Mouse (Mus musculus) gastrocnemius, postnatal 10 days (tissue): ENCODE measurements around the gene Hand1. TPM values are rescaled to one million over a fixed set of nuclear protein-coding genes. Genes with fewer than 3 reads are reported as not detected.
"Not testable (repeated sequence)": the region's sequence is repeated elsewhere in the genome, so short reads cannot be mapped to it uniquely, and the experiment has no call there.

ENCODE experiments used
- DNase-seq: peaks from one replicate; pipeline ENCODE4 v3.0.0; 2021; ENCODE audit warnings: mixed read lengths
- long read RNA-seq, 2 experiments: library from polyadenylated mRNA; stranded (forward); transcript quantifications; one replicate each; pipeline ENCODE4 v2.0.0; 2021
- total RNA-seq, 2 experiments: library from RNA; stranded (reverse); gene quantifications; 2 replicates each; pipeline ENCODE4 v1.2.3; 2021

Gene Hand1
- not detected for total RNA-seq
- long read RNA-seq, experiment 1, result 0 reads
- long read RNA-seq, experiment 2, result 0 reads

DNA sequence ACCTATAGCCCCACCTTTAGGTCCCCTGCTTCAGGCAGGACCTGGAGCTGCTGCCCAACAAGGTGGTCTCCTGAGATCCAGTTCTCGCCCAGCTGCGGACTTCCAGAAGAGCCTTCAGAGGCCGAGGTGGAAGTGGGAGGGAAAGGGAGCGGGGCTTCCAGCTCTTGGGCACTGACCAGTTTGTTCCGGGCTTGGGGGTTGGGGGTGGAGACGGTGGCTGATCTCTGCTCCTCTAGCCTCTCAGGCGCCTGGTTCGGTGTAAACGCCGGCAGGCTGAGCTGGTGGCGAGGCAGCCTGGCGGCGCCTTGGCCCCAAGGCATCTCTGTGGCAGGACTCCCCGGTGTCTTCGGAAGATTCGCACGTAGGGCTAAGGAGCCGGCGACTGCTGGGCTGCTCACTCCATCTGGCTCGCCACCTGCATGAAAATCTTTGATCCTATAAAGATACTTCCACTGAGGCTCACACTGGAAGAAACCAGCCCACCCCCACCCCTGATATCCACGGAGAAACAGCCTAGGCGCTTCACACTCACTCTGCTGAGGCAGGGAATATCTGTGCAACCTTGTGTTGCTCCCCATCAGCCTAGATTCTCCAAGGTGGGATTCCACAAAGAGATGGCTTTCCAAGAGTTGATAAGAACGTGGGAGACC lies at the start of gene Hand1:
Gene Hand1, minus strand, starts transcription at position 267 of the 650 bp plus-strand sequence.
- DNase-seq, result no peak

DNA sequence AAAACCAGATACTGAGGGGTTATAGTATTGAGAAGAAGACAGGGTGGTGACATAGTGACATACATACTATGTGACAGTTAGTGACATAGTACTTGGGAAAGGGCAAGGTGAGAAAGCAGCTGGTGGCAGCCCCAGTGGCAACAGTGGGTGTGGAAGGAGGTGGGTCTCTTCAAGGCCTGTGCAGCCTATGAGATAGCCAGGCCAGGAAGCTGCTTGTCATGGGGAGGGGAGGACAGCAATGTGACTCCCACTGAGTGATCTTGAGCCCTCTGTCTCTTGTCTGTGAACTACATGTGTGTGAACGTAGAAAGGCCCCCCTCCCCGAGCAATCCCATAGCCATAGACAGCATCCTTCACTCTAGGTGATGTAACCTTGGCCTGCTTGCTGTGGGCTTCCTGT lies 43.5 kb upstream of the Hand1 start:
- no peak for DNase-seq

DNA sequence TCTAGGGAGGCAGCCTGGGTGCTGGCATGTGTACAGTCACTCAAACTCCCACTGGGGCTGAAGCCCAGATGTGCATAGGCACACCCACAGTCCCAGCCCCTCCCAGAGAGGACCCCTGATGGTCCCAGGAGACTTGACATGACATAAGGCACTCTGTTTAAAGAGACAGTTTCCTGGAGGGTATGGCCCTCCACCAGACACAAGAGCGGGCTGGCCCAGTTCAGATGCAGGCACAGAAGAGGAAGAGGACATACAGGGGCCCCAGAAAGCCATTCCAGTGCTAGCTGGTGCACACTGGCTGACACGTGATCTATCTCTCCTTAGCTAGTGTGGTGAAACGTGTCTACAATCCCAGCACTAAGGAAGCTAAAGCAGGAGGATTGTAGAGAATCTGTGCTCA lies 40.4 kb upstream of the Hand1 start:
- no peak for DNase-seq

- DNase-seq, result no peak
Observed at GRCm38 (mm10) chr11:57868753-57869460, 36.3 kb upstream of the Hand1 start.

DNA sequence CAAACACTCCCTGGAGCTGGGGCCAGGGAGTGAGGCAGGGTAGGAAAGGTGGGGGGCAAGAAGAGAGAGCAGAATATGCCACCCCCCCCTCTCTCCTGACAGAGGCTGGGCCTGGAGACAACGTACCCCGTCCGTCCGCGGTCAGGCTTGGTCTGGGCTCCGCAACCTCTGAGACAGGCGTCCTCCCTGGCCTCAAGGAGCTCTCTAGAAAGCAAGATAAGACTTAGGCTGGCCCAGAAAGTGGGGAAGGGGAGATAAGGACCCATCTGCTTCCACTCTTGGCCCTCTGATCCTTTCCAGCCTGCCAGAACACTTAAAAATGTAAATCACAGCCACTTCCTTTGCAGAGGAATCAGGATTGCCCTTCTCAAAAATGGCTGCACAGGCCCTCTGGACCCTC lies 33.8 kb upstream of the Hand1 start:
- DNase-seq, result no peak

GRCm38 (mm10) chr11:57864577-57864976 lies 32.0 kb upstream of the Hand1 start:
- DNase-seq, result no peak

- DNase-seq, result no peak
Observed at GRCm38 (mm10) chr11:57862088-57862487, 29.5 kb upstream of the Hand1 start.

GRCm38 (mm10) chr11:57857709-57858108 lies 25.1 kb upstream of the Hand1 start:
- DNase-seq, result no peak

DNA sequence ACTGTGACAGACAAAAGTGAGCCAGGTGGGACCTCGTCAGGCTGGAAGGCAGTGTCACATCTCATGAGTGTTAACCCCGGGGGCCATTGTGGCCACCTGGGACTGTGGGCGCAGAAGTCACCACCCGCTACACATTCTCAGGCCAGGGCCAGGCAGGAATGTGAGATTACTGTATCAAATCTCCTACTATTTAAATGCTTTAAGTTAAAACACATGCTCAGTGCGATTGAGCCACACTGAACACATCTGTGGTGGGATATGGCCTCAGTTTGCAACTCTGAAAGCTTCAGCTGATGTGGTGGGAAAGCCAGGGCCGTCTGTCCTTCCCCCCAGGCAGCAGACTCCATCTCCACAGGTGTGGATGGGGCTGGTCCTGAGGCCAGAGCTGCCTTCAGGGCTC lies 21.0 kb upstream of the Hand1 start:
- no peak for DNase-seq

DNA sequence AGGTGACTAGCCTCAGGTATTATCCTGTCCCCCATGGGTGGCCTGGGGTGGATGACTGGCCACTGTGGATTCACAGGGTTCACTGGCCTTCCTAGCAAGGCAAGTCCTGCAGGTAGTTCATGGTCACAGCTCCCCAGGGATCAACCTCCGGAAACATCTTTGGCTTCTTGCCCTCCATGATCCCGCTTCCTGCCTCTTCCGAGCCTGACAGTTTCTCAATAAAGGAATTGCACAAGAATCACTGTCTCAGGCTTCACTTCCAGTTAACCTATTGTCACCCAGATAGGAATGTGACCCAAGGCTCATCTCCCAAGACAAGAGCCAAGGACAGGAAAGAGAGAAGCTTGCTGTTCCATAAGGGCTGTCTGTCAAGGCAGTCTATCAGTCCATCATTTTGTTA lies 18.3 kb upstream of the Hand1 start:
- no peak for DNase-seq

DNA sequence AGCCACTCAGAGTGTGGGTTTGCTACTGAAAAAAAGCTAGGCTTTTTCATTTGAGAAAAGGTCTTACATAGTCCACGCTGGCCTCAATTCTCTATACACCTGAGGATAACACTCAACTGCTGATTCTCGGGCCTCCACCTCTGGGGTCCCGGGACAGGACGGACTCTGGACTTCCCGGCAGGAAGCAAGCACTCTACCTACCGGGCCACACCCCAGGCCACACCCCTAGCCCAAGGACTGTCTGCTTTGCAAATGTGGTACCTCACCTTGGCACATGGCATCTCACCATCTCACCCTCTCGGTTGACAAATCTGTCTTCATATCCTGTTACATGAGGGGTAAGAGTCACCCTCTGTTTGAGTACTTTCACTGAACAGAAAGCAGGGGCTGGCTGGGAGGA lies 17.7 kb upstream of the Hand1 start:
- DNase-seq, result no peak

DNA sequence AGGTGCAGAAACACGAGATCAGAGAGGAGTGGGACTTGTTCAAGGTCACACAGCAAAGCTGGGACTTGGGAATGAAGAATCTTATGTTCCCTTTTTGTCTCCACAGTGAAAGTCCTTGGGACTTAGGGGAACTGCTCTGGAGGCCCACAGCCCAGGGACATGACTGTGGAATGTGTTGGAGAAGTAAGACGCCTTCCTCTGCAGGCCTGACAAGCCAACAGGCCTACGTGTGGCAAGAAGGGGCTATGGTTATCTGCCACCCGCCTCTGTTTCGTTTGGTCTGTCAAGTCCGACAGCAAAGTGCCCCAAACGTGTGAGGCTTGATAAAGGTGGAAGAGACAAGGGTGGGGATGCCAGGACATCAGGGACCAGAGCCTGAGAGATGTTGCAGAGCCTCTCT lies 14.8 kb upstream of the Hand1 start:
- no peak for DNase-seq

- not testable (repeated sequence) for DNase-seq
Observed at GRCm38 (mm10) chr11:57846421-57847363, 14.1 kb upstream of the Hand1 start.

DNA sequence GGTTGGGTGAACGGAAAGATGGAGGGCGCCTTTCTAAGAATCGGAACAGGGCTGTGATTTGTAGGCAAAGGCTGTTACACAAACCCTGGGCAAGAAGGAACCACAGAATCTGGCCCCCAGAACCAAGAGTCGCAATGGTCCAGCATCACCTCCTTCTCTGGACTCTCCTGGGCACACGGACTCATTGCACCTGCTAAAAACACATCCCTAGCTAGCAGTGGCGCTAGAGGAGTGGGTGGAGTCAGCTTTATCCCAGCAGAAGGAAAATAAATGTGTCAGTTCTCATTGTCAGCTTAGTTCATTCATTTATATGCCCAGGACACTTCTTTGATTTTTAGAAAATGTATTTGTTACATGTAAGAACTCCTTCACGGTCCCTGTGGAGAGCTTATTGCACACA lies 8.8 kb upstream of the Hand1 start:
- no peak for DNase-seq

GRCm38 (mm10) chr11:57840986-57841385 lies 8.4 kb upstream of the Hand1 start:
- no peak for DNase-seq

DNA sequence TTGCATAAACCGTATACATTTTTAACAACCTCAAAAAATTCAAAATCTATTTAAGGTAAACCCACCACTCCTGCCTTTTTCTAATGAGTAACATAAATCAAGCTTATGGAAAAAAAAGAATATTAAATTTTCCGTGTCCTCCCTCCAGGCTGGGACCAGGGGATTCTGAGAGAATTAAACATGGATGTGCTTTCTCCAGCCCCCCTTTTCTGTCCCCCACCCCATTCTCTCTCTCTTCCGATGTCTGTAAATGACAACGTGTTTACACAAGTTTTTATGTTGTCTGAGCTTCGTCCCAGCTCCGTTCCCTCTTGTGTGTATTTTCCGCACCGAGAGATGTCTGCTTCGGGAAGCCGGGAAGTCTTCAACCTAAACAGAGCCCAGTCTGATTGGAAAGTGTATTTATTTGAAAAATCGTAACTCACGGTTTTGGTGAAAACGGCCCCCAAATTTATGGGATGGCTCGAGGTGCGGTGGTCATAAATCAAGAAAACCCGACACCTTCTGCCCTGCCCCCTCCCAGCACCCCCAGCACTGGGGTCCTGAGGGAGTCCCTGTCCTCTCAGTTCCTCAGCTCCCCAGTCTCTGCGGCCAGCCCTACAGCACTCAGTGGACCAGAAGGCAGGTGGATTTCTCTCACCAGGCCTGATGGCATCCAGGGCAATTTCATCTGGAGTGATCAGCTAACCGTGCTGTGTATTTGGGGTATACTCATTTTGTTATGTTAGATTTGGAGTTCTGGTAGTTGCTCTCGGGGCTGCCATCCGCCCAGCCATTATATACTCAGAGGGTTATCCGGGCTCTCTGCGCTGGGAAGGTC lies 5.5 kb upstream of the Hand1 start:
- no peak for DNase-seq

- DNase-seq, result no peak
Observed at GRCm38 (mm10) chr11:57836872-57837680, 4.5 kb upstream of the Hand1 start.

- DNase-seq, result no peak
Observed at GRCm38 (mm10) chr11:57836401-57836800, 3.8 kb upstream of the Hand1 start.

- DNase-seq, result no peak
Observed at GRCm38 (mm10) chr11:57835931-57836330, 3.3 kb upstream of the Hand1 start.

DNA sequence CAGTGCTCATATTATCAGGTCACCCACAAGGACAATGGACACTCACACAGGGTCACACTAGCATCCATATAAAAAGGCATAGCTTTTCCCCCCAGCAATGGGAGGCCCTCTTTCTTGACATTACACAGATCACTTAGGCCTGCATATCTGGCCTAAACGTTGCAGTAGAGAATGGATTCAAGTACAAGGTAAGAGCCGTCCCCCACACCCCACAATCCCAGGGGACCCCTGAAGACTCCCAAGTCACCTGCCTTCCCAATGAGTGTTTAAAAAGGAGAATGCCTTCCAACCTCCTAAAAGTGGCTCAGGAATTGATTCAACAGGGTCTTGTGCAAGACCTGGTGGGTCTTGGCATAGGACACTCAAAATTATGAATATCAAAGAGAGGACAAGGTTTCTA lies 2.7 kb upstream of the Hand1 start:
- DNase-seq, result no peak

DNA sequence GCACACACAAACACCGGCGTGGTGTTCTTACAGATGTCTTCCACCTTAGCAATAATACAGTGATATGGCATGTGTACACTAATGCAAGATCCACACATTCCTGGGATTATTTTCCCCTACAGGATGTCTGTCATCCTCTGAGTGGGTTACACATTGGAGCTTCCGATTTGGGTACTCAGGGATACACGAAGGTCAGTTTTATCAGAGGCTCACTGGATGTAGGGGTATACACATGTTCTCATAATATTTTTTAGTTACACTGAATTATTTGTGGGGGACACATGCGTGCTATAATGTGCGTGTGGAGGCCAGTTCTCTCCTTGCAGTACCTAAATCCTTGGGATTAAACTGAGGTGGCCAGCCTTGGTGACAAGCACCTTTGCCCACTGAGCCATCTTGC lies 1.4 kb upstream of the Hand1 start:
- DNase-seq, result no peak
